Mouse (Mus musculus): Measurements from ENCODE around the gene Slc12a9.

Gene Slc12a9

DNA sequence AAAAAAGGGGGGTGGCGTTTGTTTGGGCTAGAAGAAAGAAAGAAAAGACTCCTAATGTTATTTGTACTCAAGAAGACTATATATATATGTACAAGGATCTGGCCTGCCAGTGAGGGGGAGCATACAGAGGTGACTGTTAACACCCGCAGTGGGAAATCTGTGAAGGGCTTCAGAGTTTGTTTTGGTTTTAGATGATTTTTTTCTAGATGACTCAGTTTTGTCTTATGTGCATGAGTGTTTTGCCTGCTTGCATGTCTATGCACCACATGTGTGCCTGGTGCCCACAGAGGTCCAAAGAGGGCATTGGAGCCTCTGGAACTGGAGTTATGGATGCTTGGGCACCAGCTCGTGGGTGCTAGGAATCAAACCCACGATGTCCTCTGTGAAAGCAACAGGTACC lies 13.6 kb upstream of the Slc12a9 start:
- DNase-seq (ENCODE audit: low spot score in 2 of 2) = no peak

DNA sequence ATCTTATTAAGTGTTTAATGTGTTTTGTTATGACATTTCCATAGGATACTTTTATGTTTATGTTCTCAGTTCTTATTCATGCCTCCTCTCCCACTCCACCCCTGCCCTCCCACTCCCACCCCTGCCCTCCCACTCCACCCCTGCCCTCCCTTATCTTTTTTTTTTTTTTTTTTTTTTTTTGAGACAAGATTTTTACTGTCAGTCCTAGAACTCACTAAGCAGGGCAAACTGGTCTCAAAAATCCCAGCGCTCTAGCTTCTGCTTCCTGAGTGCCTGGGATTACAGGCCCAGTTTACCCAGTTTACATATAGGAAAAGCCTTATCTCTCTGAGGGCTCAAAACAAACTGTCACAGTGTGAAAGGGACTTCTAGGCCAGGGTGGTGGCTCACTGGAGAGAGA lies 13.0 kb upstream of the Slc12a9 start:
- DNase-seq (ENCODE audit: low spot score in 2 of 2) = no peak

DNA sequence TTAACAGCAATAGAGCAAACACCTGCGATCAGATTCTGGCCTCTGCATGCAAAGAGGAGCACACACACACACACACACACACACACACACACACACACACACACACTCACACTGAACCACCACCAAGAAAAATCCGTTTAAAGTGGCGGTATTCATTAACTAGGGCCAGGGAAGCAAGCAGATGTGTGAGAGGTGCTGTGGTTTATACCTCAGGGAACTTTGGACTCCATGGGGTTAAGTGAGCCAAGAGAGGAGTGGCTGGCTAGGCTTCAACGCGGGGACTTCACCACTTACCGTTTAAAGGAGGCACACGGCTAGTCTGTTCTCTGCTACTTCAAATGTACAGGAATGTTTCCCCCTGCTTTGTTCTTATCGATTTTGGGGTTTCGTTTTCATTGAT lies 12.4 kb upstream of the Slc12a9 start:
- no peak for DNase-seq (ENCODE audit: low spot score in 2 of 2)

DNA sequence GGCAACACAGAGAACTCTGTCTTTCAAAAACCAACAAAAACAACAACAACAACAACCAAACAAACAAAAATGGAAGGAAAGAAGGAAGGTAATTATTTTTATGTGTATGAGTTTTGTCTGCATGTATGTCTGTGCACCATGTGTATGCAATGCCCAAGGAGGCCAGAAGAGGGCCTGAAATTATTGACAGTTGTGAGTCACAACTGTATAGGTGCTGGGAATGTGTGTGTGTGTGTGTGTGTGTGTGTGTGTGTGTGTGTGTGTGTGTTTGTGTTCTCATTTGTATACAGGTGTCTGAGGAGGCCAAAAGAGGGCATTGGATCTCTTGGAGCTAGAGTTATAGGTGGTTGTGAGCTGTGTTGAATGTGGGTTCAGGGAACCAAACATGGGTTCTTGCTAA lies 10.5 kb upstream of the Slc12a9 start:
- no peak for DNase-seq (ENCODE audit: low spot score in 2 of 2)

DNA sequence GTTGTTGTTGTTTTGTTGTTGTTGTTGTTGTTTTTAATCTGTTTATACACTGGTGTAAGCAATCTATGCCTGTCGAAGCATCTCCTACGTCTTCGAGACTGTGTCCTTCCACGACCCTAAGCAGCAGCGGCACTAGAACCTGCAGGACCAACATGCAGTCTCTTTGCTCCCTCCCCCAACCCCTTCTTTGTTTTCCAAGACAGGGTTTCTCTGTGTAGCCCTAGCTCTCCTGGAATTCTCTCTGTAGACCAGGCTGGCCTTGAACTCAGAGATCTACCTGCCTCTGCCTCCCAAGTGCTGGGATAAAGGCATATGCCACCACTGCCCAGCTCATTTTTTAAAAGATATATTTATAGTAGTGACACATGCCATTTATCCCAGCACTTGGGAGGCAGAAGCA lies 10.0 kb upstream of the Slc12a9 start:
- no peak for DNase-seq (ENCODE audit: low spot score in 2 of 2)

DNA sequence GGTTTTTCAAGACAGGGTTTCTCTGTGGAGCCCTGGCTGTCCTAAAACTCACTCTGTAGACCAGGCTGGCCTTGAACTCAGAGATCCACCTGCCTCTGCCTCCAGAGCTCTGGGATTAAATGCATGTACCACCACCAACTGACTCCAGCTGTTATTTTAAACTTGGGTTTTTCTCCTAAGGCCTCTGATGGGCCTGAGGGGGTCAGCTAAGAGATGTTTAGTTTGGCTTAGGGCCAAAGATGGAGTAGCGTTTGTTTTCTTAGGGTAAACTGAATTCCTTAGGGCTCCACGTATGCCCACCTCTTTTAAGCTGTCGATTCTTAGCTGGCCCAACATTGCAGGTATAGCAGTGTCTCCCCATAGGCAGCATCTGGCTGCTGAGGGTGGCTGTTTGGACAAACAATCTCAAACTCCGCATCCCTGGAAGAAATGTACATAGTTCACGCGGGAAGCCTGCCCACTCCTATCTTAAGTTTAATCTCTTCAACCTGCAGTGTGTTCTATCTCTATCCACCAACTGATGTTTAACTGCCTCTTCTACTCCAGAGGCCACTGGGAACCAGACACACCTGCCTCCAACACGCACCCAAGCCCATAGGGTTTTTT lies 9.1 kb upstream of the Slc12a9 start:
- DNase-seq (ENCODE audit: low spot score in 2 of 2) = no peak

DNA sequence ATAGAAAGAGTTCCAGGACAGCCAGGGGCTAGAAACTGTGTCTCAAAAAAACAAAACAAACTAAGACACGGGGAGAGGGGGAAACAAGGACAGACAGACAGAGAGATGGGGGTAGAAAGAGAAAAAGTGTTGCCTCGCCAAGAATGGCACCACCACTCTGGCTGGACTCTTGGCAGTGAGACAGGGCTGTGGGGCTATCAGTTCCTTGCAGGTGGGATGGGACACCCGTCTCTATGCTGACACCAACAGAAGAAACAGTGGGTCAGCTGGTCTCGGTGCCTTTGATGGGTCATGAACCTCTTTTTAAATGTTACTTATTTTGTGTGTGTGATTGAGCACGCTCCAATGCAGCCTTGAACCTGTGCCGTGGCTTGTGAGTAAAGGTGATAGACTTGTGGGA lies 6.8 kb upstream of the Slc12a9 start:
- DNase-seq (ENCODE audit: low spot score in 2 of 2) = no peak

DNA sequence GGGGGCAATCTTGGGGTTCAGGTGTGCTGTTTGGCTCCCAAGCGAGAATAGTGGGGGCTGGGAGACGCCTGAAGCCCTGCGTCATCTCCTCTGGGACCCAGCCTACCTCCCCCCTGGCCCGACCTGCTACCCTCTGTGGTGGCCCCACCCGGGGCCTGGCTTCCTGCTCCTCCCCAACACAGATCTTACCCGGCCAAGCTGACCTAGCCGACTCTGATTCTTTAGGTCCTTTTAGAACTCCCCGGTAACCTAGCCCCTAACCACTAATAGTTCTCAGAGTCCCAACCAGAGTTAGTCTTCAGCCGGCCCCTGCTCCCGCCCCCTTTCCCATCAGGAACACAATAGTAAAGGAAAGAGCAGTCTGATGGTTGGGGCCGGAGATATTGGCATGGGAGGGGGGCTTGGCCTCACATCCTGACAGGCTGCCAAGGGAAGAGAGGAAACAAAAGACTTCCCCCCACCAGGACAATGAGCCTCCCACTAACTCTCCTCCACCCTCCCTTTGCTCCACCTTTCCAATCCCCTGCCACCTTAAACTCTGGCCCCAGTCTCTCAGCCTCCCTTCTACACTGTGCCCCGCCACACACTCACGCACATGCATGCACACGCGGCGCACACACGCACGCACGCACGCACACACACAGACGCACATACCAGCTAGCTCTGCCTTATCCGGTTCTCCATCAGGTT lies 6.0 kb upstream of the Slc12a9 start:
- DNase-seq (ENCODE audit: low spot score in 2 of 2) = no peak

DNA sequence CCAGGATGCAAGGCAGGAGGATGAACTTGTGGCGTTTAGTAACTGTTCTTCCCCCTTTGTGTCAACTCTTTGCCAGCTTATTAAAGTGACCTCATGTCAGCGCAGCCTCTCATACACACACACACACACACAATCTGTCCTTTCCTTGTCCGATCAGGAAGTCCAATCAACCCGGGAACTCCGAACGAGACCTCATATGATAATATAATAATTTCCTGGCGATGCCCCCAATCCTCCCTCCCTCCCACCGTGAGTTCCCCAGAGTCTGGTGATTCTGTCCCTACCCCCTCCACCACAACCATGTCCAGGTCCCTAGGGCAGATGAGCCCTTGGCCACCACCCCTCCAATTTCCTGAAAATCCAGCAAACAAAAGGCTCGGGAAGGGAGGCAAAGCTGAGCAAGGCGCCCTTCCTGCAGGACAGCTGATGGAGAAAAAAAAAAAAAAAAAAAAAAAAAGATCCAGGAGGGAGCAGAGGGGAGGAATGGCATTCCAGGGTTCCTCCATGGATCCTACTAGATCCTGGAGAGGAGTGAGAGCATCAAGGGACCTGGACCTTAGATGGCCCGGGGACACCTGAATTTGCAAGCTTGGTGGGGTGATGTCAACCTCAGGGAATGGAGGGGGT lies 5.4 kb upstream of the Slc12a9 start:
- DNase-seq (ENCODE audit: low spot score in 2 of 2) = no peak

DNA sequence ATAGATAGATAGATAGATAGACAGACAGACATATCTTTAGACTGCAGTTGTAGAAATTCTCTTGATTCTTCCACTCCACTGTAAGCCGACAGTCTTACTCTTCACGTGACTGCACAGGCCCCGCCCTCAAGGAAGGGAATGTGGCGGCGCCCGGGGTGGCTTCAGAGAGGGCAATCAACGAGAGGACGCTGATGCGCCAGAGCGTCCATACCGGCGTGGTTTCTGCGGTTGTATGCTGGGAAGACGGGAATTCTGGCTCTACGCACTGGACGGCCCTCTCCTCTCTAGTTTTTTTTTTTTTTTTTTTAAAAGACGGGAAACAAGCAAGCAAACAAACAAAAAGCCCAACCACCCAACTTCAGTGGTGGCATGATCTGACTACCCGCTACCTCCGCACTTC lies 4.9 kb upstream of the Slc12a9 start:
- peak; percentile 89 to 92 for DNase-seq (ENCODE audit: low spot score in 2 of 2)

DNA sequence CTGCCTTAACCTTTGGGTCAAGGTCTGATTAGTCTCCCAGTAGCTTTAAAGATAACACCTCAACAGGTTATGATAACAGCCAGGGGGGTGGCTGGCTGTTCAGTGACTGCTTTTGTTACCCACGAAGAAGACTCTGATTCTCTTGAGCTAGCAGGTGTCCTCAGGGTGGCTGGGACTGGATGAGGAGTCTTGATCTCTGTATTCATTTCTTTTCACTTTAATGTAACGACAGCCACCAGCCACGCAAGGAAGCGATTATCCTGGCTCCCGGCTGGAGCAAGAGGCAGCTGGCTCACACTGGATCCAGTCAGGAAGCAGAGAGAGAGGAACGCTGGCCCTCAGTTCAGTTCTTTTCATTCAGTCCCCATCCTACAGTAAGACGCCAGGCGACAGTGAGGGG lies 3.8 kb upstream of the Slc12a9 start:
- DNase-seq (ENCODE audit: low spot score in 2 of 2) = no peak

DNA sequence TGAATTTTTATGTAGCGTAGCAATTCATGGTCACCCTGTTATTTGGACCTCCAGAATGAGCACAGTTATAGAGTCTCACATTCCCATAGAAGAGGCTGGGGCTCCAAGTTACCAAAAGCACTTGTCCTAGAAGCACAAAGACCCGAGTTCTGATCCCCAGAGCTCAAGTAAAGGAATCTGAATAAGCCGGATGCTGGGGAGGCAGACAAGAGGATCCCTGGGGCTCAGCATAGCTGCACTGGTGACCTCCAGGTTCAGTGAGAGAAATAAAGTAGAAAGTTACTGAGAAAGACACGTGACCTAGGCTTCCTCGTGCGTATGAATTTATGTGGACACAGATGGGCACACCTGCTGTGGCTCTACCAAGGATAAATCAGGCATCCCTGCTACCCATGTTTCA lies 1.7 kb upstream of the Slc12a9 start:
- no peak for DNase-seq (ENCODE audit: low spot score in 2 of 2)

DNA sequence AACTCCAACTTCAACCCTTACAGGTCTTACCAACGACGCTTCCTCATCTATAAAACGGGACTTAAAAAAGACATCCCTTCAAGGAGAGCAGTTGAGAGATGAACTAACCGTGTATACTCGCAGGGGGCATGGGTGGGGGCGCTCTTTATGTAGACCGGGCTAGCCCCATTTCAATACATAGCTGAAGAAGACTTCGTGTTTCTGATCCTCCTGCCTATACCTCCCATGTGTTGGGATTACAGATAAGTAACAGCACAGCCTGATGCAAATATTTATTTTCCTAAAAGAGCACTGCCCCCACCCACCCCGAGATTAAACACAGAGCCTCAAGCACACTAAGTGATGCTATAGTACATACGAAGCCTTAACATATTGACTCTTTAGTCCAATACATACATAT lies 920 bp upstream of the Slc12a9 start:
- no peak for DNase-seq (ENCODE audit: low spot score in 2 of 2)

DNA sequence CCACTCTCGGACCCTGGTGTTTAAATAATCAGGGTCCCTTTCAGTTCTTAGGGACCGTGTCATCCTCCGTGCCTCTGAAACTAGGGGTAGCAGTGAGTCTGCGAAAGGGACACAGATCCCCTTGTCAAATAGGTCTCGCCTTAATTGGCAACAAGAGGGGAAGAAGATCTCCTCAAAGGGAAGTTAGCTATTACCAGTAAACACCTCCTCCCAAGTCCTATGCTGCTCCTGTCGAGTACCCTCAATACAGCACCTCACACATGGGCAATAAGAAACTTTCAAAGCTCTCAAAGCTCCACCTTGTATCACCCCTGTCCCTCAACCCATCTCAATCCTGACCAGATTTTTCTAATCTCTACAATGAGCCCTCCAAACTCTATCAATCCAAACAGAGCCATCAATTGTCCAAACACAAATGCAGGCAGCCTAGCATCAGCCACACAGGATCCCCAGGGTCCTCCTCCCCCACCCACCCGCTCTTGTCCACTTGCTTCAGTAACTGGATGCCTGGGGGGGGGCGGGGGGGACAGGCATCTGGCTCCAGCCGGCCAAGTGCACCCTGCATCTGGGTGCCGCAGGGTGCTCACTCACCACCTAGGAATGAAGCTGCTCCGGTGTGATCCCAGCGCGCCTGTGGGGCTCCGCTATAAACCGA lies 413 bp downstream of the Slc12a9 start:
- no peak for DNase-seq (ENCODE audit: low spot score in 2 of 2)

DNA sequence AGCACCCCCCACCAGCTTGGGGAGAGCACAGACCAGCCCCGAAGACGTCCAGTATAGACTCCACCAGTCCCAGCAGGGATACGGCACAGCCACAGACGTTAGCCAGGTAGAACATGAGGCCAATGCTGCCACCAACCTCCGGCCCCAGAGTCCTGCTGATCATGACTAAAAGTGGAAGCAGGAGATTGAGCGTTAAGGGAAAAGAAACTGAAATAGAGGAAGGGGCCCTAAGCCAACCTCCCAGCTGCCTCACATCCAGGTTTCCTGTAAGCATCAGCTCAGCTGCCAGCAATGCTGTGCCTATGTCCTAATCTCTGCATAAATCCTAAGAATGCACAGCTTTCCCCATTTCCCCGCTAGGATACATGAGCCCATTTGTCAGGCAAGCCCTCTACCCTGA lies 2.5 kb downstream of the Slc12a9 start:
- no peak for DNase-seq (ENCODE audit: low spot score in 2 of 2)

DNA sequence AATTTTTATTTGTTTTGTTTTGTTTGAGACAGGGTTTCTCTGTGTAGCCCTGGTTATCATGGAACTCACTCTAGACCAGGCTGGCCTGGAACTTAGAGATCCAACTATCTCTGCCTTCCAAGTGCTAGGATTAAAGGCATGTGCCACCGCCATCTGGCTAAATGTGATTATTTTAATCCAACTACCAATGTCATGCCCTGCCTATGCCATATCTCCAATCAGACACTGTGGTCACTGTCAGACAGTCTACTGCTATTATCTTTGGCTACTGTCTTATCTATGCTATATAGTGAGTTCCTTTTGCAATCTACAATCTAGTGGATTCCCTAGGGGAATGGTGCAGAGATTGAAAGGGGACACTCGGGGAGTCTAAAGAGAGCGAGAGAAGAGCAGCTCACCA lies 12.4 kb downstream of the Slc12a9 start:
- no peak for DNase-seq (ENCODE audit: low spot score in 2 of 2)

DNA sequence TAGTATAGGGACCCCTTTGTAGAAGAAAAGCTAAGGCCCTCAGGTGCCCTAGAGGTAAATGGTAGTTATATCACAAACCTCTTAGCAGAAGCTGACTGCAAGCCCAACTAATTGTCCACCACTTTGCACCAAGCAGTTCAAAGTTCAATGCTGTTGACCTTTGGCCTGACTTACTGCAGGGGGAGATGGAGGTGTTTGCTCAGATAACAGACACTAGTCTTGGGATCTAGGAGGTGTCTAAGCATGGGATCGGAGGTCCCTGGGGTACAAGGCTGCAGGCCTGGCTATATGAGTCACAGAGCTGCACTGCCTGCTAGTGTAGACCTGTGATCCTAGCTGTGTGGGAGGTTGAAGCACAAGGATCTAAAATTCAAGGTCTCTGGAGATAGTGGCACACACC lies 14.8 kb downstream of the Slc12a9 start:
- no peak for DNase-seq (ENCODE audit: low spot score in 2 of 2)

DNA sequence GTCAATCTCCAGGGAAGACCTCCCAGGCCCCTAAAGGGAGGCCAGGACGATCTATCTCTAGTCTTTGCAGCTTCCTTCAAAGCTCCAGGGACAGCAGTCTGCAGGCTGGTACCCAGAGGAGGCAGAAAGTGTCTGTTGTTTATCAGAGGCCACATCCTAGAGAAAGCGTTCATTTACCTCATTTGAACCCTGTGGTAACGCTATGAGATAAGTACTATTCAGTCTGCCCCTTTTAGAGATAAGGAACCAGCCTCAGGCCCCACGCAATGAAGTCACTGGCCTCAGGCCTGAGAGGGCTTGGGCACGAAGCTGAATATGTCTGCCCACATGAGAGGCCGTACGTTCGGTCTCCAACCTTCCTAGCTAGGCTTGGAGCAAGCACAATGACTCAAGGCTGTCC lies 16.0 kb downstream of the Slc12a9 start:
- no peak for DNase-seq (ENCODE audit: low spot score in 2 of 2)

DNA sequence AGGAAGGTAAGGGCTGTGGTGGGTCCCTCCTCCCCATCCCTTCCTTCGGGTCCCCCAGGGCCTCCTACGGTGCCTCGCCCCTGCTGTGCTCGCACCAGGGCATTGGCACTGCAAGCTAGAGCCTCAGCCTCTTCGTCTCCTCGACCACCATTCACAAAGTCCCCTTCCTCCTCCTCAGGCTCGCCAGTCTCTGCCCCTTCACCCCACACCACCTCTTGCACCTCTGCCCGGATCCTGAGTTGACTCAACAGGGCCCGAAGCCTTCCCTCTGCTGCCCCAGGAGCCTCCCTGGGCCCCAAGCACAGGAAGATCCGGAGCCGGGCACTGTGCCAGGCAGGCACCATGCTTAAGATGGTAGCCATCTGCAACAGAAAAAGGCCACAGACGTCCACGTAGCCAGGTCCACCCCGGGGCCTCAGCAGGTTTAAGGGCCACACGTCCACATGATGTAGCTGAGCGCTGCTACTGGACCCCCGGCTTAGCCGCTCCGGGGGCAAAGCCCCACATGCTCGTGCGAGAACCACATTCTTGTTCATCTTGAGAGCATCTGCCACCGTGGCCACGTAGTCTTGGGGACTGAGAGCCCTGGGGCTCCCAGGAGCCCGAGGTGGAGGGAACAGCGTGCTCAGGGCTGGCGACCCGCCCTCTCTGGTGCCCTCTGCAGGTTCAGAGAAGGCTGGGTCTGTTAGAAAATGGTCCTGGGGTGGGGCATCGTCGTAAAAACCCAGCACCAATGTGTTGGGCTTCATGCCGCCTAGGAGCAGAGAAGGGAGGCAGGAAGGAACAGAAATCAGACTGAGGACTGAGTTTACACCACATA lies 18.1 kb downstream of the Slc12a9 start:
- peak in 1 of 2 experiments; percentile 41 for DNase-seq (ENCODE audit: low spot score in 2 of 2)

DNA sequence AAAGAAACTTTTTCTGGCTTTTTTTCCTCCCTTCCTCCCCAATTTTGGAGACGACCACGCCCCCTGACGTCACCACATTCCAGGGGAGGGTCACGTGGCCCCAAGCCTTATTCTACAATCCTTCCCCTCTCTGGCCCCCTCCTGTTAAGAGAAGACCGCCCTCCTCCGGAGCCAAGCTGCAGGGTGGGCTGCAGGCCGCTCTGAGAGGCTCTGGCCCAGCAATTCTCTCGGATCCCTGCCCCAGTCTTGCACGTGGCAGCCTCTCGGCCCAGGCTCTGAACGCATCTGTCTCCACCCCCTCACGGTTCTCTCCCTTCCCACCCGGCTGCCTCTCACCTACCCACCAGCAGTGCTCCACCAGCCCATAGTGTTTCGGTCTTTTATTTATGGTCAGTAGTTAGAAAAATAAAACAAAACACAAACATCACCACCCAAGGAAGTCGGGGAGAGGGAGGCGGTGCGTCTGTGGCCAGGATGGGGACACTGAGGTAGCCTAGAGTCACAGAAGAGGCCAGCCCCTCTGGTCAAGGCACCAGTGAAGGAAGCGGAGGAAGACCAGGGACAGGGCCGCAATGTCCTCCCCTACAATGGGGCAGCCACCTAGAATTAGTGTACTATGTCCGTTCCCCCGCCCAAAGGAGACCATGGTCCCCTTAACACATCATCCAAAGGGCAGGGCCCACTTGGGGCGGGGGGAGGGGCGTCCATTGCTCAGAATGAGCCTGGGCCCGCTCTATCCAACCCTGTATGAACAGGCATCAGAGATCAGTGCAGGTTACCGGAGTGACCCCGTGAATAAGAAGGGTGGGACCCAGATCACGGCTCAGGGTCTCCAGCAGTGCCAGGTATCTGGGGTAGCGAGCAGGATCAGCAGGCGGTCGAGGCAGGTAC lies 19.0 kb downstream of the Slc12a9 start, which contains the start of gene Trip6:
TSS of gene Trip6 (minus strand) at position 212 of the 891 bp plus-strand sequence.
- DNase-seq (ENCODE audit: low spot score in 2 of 2) = peak; percentile 93 to 97
